ENCODE assay signal across 20 mouse cellular contexts in genomic region chr3:153492986-153493385, GRCm38 (mm10).
DNase-seq lines count a peak whose midpoint lies in the region; ATAC-seq and TF ChIP-seq lines count a peak whose summit lies in the region.
"Had no signal": no experiment of that assay in that cellular context is flagged by ENCODE, and none has a peak within 500 bp of the region (broad histone marks: within the 10 kb centered on the region; RNA-seq: fewer than 3 reads in every experiment).

No protein-coding gene starts in this region.

- DNase-seq in kidney, adult 2 months, result peak; percentile 2
- no peak for DNase-seq in kidney, adult 18-20 months
- DNase-seq in brain, embryonic 14.5 days (ENCODE audit: low read depth), result peak; percentile 49
- DNase-seq in layer of hippocampus, adult 9-11 months, result peak; percentile 66
- DNase-seq in lung, postnatal 36 days, result peak; percentile 87
- DNase-seq in urinary bladder, postnatal 4 days (ENCODE audit: low spot score in 2 of 2), result no peak
- DNase-seq in liver, postnatal 0 days, result no peak
- no peak for DNase-seq in gastrocnemius, postnatal 10 days
- DNase-seq: cerebellum, adult 11 months; cerebellum, postnatal 36 days; kidney, adult 8-10 months; kidney, postnatal 4 days; spleen, adult 18-20 months; thymus, postnatal 25 days had no signal

- WGBS in kidney, adult 2 months, result 41% methylated on average over 1 of the region's 1 CpGs
- 62% methylated on average over 1 of the region's 1 CpGs for WGBS in liver, postnatal 0 days (ENCODE audit: insufficient replicate concordance)

- no peak overlapping the region for H3K4me3 ChIP-seq in kidney, adult 2 months (ENCODE audit: insufficient read depth, low read depth, low read length)
- H3K4me3 ChIP-seq in liver, postnatal 0 days (ENCODE audit: low read depth, low read length), result no peak overlapping the region
- H3K4me3 ChIP-seq: embryonic facial prominence, embryonic 12.5 days; forebrain, embryonic 10.5 days; megakaryocyte, embryonic 14.5 days; neural tube, embryonic 15.5 days had no signal

- no peak for TF ChIP-seq EP300 in liver, postnatal 0 days (IDR thresholded peaks at IDR 0.05; ENCODE audit: low read depth)

- no peak overlapping the region for H3K9ac ChIP-seq in liver, postnatal 0 days (replicated peaks)
- H3K9ac ChIP-seq: embryonic facial prominence, embryonic 12.5 days; hindbrain, embryonic 14.5 days; neural tube, embryonic 15.5 days had no signal

- no peaks in the 10 kb centered on the region for H3K4me1 ChIP-seq in kidney, adult 2 months (ENCODE audit: control insufficient read depth, insufficient read depth, low read length)
- H3K4me1 ChIP-seq in liver, postnatal 0 days (ENCODE audit: insufficient read depth), result no peaks in the 10 kb centered on the region
- H3K4me1 ChIP-seq: megakaryocyte, embryonic 14.5 days had no signal

- ATAC-seq in liver, postnatal 0 days, result no peak

- no peaks in the 10 kb centered on the region for H3K27me3 ChIP-seq in kidney, adult 2 months (replicated peaks; ENCODE audit: control insufficient read depth, insufficient read depth, low read length)
- 0 out of 2 replicates have a peak, but pooled peaks cover 2% of the 10 kb centered on the region for H3K27me3 ChIP-seq in liver, postnatal 0 days (ENCODE audit: insufficient read depth, low read length)
- H3K27me3 ChIP-seq: embryonic facial prominence, embryonic 12.5 days; megakaryocyte, embryonic 14.5 days; neural tube, embryonic 15.5 days had no signal

- no peak overlapping the region for H3K27ac ChIP-seq in kidney, adult 2 months (ENCODE audit: insufficient read depth, low read depth, low read length)
- no peak overlapping the region for H3K27ac ChIP-seq in liver, postnatal 0 days (ENCODE audit: low read depth)
- H3K27ac ChIP-seq: embryonic facial prominence, embryonic 12.5 days; forebrain, embryonic 10.5 days; hindbrain, embryonic 14.5 days; neural tube, embryonic 15.5 days had no signal

- no peak for TF ChIP-seq CTCF in kidney, adult 2 months (conservative IDR thresholded peaks at IDR 0.05; ENCODE audit: insufficient read depth, insufficient read length, low read depth, low read length)
- no peak for TF ChIP-seq CTCF in brain, embryonic 14.5 days (IDR thresholded peaks at IDR 0.05; ENCODE audit: borderline replicate concordance, extremely low read depth, insufficient read depth, insufficient read length)
- no peak for TF ChIP-seq CTCF in liver, postnatal 0 days (IDR thresholded peaks at IDR 0.05; ENCODE audit: low read depth)

- TF ChIP-seq POLR2A in kidney, adult 2 months (IDR thresholded peaks at IDR 0.05; ENCODE audit: low read depth, low read length), result no peak
- no peak for TF ChIP-seq POLR2A in brain, embryonic 14.5 days (IDR thresholded peaks at IDR 0.05; ENCODE audit: borderline replicate concordance, extremely low read depth, insufficient read depth, insufficient read length, poor library complexity, severe bottlenecking)

- no peaks in the 10 kb centered on the region for H3K9me3 ChIP-seq in liver, postnatal 0 days (ENCODE audit: low read length)
- H3K9me3 ChIP-seq: embryonic facial prominence, embryonic 12.5 days; forebrain, embryonic 10.5 days; G1E; neural tube, embryonic 15.5 days had no signal

- no peak overlapping the region for H3K4me2 ChIP-seq in liver, postnatal 0 days (ENCODE audit: low read depth, low read length)
- H3K4me2 ChIP-seq: embryonic facial prominence, embryonic 12.5 days; hindbrain, embryonic 14.5 days; neural tube, embryonic 15.5 days had no signal

- no peaks in the 10 kb centered on the region for H3K36me3 ChIP-seq in kidney, adult 2 months (ENCODE audit: control insufficient read depth, insufficient read depth, low read length)
- H3K36me3 ChIP-seq in liver, postnatal 0 days (replicated peaks; ENCODE audit: insufficient read depth, low read length), result no peaks in the 10 kb centered on the region
- H3K36me3 ChIP-seq: embryonic facial prominence, embryonic 12.5 days; forebrain, embryonic 10.5 days; neural tube, embryonic 15.5 days had no signal

Comparison
In these comparisons a context has a peak if more than half of its experiments do, and no peak if none do; other contexts are left out.
1. DNase-seq: peak in kidney, adult 2 months (single experiment), brain, embryonic 14.5 days (single experiment), layer of hippocampus, adult 9-11 months (single experiment) and lung, postnatal 36 days (single experiment); none in kidney, adult 18-20 months (single experiment), urinary bladder, postnatal 4 days (0 of 2), liver, postnatal 0 days (single experiment) and gastrocnemius, postnatal 10 days (single experiment).